Mouse (Mus musculus): ENCODE data around the gene Abcb6.

- TF ChIP-seq USF2 (conservative IDR thresholded peaks at IDR 0.05; ENCODE audit: low read depth, low read length) (no peak), EP300 (IDR thresholded peaks at IDR 0.05; ENCODE audit: low read length) (no peak), JUND (conservative IDR thresholded peaks at IDR 0.05; ENCODE audit: low read depth, low read length) (no peak), ZNF384 (IDR thresholded peaks at IDR 0.05; ENCODE audit: low read depth, low read length) (no peak), CTCF (conservative IDR thresholded peaks at IDR 0.05 in 1 of 2, IDR thresholded peaks at IDR 0.05 in 1 of 2; ENCODE audit: low read depth in 2 of 2, low read length in 2 of 2) (no peak), IRF4 (IDR thresholded peaks at IDR 0.05; ENCODE audit: low read depth, low read length) (no peak), USF1 (IDR thresholded peaks at IDR 0.05; ENCODE audit: low read depth, low read length) (no peak), MAZ (IDR thresholded peaks at IDR 0.05; ENCODE audit: low read depth, low read length) (no peak), ZMIZ1 (IDR thresholded peaks at IDR 0.05; ENCODE audit: low read depth, low read length) (no peak)
These were observed 45.3 kb upstream of the Abcb6 start for GRCm38 (mm10) chr1:75225473-75225872.
